Mouse (Mus musculus) cerebellum, adult 2 months (tissue): Measurements from ENCODE around the gene Ltbp1.

Experiments used
- CTCF ChIP-seq: fragments of 200-500 bp; IDR thresholded peaks from 2 replicates; pipeline ENCODE4 v1.5.1; 2011; ENCODE audit warnings: low read depth, mild to moderate bottlenecking, control low read depth, low read length, moderate library complexity, borderline replicate concordance; ENCODE audit not compliant: insufficient read depth
- POLR2A ChIP-seq: fragments of 200-500 bp; IDR thresholded peaks from 2 replicates; pipeline ENCODE4 v1.6.1; 2011; ENCODE audit warnings: low read length, control low read depth, borderline replicate concordance; ENCODE audit not compliant: insufficient read depth

- TF ChIP-seq POLR2A, result no peak
- no peak for TF ChIP-seq CTCF
Observed at GRCm38 (mm10) chr17:75055235-75055634, 49.9 kb downstream of the Ltbp1 start.
